Mouse (Mus musculus) spleen, embryonic (tissue): ENCODE measurements around the gene Tas2r136.

Source experiments
- CTCF ChIA-PET: fragments of 350-600 bp; sonication (Branson Sonifier 250); formaldehyde crosslinking; loops from one replicate; lab custom pipeline; 2022; lab: Charles Lee

Tas2r136 gene

DNA sequence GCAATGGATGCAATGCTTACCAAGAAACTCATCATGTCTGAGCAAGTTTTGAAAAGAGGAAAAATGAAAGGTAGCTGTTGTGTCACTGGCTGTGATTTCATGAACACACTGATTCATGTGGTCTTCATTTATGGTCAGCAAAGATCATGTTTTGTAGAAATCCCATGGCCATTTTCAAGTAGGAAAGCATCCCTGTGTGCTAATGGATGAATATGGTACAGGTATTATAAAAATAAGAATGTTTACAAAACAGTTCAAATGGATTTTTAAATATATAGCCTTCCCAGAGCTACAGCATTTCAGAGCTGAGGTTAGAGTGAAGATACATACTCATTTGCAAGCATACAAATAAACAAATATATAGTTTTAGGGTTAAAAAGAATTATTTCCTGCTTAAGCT lies at the start of gene Tas2r136:
Tas2r136 (minus strand) TSS at position 101 of the 400 bp plus-strand sequence.
- CTCF ChIA-PET = no interaction called here

DNA sequence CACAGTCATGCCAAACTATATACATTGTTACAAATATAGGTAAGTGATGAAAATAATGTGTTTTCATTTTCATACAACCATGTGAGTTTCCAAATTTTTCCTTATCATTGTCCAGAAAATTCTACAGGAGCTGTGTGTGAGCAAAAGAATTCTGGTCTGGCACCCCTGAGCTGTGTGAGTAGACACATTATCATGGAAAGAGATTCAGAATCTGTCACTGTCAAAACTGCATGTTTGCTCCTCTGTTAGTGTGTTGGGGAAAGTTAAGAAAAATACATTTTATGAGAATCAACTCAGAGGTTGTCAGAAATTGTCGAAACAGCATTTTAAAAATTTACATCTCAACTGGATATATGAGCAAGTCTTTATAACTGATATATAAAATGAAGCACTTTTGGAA lies 24.6 kb upstream of the Tas2r136 start, which contains the start of gene Tas2r117:
Tas2r117 (plus strand) TSS at position 301 of the 400 bp plus-strand sequence.
- CTCF ChIA-PET = no interaction called here

DNA sequence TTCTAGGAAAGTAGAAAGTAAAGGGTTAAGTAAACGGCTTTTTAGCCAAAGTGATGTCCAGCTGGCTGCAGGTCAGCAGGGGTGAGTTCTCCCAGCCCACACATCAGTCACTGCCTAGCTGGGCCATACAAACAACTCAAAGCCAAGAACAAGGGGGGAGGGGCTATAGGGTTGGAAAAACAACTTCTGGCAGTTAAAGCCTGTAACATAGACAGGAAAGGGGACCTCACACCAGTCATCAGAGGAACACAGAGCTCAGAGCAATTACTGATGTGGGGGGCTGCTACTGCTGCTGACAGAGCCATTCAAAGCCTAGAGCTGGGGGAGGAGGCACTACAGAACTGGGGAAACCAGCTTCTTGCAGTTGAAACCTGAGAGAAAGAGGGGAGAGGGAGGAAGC lies 17.4 kb upstream of the Tas2r136 start:
- CTCF ChIA-PET = no interaction called here

DNA sequence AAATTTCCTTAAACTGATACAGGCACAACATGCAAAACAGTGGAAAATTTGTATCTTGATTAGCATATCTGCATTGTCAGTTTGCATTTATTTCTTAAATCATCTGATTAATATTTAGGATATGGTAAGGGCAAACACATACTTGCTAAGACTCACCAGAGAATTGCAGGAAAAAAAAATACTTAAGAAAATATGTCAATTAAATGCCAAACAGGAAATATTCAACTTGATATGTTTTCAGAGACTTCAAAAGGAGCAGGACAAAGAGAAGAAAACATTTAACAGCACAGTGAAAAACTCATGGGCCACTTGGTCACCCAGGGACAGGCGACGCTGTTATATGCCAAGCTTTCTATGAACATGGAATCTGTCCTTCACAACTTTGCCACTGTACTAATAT lies 16.1 kb downstream of the Tas2r136 start, which contains the start of gene Tas2r102:
Tas2r102 (plus strand) TSS at position 301 of the 400 bp plus-strand sequence.
- CTCF ChIA-PET = no interaction called here

DNA sequence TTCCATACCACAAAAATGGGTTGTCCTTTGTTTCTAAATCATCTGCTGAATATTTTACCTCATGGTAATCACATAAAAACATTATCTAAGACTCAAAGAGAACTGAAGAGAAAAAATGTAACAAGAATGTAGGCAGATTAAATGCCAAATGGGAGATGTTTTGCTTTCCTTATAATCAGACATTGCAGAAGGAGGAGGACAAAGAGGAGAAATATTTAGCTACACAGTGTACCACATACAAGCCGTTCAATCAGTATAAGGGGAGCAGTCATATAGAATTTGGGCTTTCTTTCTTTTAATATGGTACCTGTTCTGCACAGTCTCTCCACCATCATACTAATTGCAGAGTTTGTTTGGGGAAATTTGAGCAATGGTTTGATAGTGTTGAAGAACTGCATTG lies 23.5 kb downstream of the Tas2r136 start, which contains the start of gene Tas2r124:
Tas2r124 (plus strand) TSS at position 301 of the 400 bp plus-strand sequence.
- CTCF ChIA-PET = no interaction called here

DNA sequence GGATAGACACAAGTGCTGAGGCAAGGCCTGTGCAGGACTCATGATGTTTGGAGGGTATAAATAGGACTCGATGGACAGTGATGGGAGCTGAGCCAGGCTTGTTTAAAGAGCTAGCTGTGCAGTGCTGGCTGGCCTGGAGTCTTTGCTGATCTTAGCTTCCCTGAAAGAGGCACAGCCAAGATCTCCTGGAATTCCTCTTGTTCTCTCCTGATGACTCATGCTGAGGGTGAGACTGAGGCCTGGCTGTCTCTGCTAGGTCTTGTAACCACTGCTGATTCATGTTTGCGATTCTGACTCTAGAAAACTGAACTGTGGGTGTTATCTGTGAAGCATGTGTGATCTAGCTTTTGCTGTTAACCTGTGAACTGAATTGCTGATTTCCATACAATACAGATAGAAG lies 27.8 kb downstream of the Tas2r136 start:
- CTCF ChIA-PET = no interaction called here

DNA sequence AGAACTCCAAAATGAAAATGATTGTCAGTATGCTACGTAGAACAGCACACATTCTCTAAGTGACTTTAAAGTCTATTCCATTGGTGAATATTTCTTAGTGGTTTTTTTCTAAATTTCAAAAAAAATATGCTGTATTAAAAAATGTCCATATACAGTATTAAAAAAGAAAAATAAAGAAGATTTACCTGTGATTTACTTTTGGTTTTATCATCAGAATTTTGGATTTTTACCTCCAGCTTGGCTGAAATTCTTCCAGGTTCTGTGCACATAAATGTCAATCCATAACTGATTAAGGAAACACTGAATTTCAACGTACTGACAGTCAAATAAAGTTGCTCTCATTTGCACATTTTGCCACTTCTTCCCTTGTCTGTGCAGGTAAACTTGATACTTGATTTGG lies 40.0 kb downstream of the Tas2r136 start, which contains the start of gene Tas2r115:
Tas2r115 (minus strand) TSS at position 101 of the 400 bp plus-strand sequence.
- CTCF ChIA-PET = no interaction called here
